Mouse (Mus musculus) erythroblast, embryonic 14.5 days (primary cell): ENCODE data around the gene Rbfox2.

Experiments
- GATA1 ChIP-seq: IDR thresholded peaks from 2 replicates; pipeline ENCODE4 v1.6.1; 2012; ENCODE audit warnings: low read length, inconsistent platforms, mixed read lengths
- TAL1 ChIP-seq: IDR thresholded peaks from 3 replicates; pipeline ENCODE4 v1.6.1; 2012; ENCODE audit warnings: low read length, inconsistent platforms, mixed read lengths

DNA sequence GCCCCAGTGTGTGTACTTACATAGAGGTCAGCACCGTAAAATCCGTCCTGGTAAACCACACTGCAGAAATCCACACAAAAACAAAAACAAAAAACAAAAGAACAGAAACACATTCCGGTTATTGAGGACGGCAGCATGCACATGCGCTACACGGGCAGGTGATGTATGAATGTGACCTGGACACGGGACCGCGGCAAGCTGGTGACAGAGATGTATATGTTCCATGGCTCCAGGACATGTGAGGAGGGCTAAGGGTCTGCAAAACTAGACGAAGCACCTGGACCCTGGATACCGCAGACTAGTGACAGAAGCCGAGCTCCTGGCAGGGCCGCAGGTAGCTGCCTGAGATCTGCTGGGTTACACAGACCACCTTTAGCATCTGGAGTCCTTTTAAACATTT lies 212.4 kb downstream of the Rbfox2 start:
- TF ChIP-seq GATA1 (no peak), TAL1 (no peak)
